Mouse (Mus musculus): ENCODE data around the gene Atp6v0c. TPM values are rescaled to one million over a fixed set of nuclear protein-coding genes. Genes with fewer than 3 reads are reported as not detected.

Atp6v0c gene
- total RNA-seq, 1 experiment: 129 TPM

GRCm38 (mm10) chr17:24149421-24149820 is 20.1 kb downstream of the Atp6v0c start:
- in situ Hi-C loops (cut with MboI; ENCODE audit: low sequenced_read_pairs in 2 of 2, unreplicated experiment in 2 of 2): no loop called here
- DNase-seq (ENCODE audit: low read depth, low spot score): no peak
- H3K4me3 ChIP-seq (ENCODE audit: insufficient read depth in 1 of 2, low read depth in 1 of 2, low read length in 2 of 2, poor library complexity in 1 of 2, severe bottlenecking in 1 of 2): no peak overlapping the region
- no peak overlapping the region for H3K27ac ChIP-seq (ENCODE audit: insufficient read depth, low read depth, low read length, poor library complexity, severe bottlenecking)
- TF ChIP-seq MAFK (IDR thresholded peaks at IDR 0.05; ENCODE audit: insufficient read depth, low read depth, low read length) (no peak), ZNF384 (IDR thresholded peaks at IDR 0.05; ENCODE audit: low read depth, low read length) (no peak), ZC3H11A (IDR thresholded peaks at IDR 0.05; ENCODE audit: borderline replicate concordance, low read depth, low read length) (no peak), HCFC1 (IDR thresholded peaks at IDR 0.05; ENCODE audit: borderline replicate concordance, insufficient read depth, low read length) (no peak), CHD2 (IDR thresholded peaks at IDR 0.05; ENCODE audit: low read depth, low read length) (no peak)
- peaks cover 1% of the 10 kb centered on the region; the same call in 1 of the 2 replicates for H3K36me3 ChIP-seq (ENCODE audit: control insufficient read depth, insufficient read depth, low read length, poor library complexity, severe bottlenecking)
- H3K4me1 ChIP-seq (ENCODE audit: control insufficient read depth in 2 of 2, insufficient read depth in 2 of 2, low read length in 2 of 2, poor library complexity in 1 of 2): peaks cover 2 to 8% of the 10 kb centered on the region in 2 experiments; a peak in 2 of 4 replicates
- H3K9me3 ChIP-seq (ENCODE audit: control insufficient read depth, insufficient read depth, low read depth, low read length): no peaks in the 10 kb centered on the region
- no peak overlapping the region for H3K9ac ChIP-seq (ENCODE audit: insufficient read depth, low read depth, low read length, poor library complexity, severe bottlenecking)

GRCm38 (mm10) chr17:24142897-24143296 is 26.6 kb downstream of the Atp6v0c start:
- in situ Hi-C loops (cut with MboI; ENCODE audit: low sequenced_read_pairs in 2 of 2, unreplicated experiment in 2 of 2): no loop called here
- TF ChIP-seq ZC3H11A (IDR thresholded peaks at IDR 0.05; ENCODE audit: borderline replicate concordance, low read depth, low read length) (no peak), HCFC1 (IDR thresholded peaks at IDR 0.05; ENCODE audit: borderline replicate concordance, insufficient read depth, low read length) (no peak), ZNF384 (IDR thresholded peaks at IDR 0.05; ENCODE audit: low read depth, low read length) (no peak), MAFK (IDR thresholded peaks at IDR 0.05; ENCODE audit: insufficient read depth, low read depth, low read length) (no peak)
- Histone ChIP-seq H3K27ac (ENCODE audit: insufficient read depth, low read depth, low read length, poor library complexity, severe bottlenecking) (no peak overlapping the region), H3K4me3 (ENCODE audit: insufficient read depth in 1 of 2, low read depth in 1 of 2, low read length in 2 of 2, poor library complexity in 1 of 2, severe bottlenecking in 1 of 2) (no peak overlapping the region), H3K4me1 (ENCODE audit: control insufficient read depth in 2 of 2, insufficient read depth in 2 of 2, low read length in 2 of 2, poor library complexity in 1 of 2) (peaks cover 0 to 2% of the 10 kb centered on the region in 2 experiments; a peak in 1 of 4 replicates), H3K36me3 (ENCODE audit: control insufficient read depth, insufficient read depth, low read length, poor library complexity, severe bottlenecking) (no peaks in the 10 kb centered on the region), H3K9ac (ENCODE audit: insufficient read depth, low read depth, low read length, poor library complexity, severe bottlenecking) (no peak overlapping the region), H3K9me3 (ENCODE audit: control insufficient read depth, insufficient read depth, low read depth, low read length) (no peaks in the 10 kb centered on the region)
- no peak for DNase-seq (ENCODE audit: low read depth, low spot score)

GRCm38 (mm10) chr17:24141425-24141920 is 28.0 kb downstream of the Atp6v0c start:
- H3K9ac ChIP-seq (ENCODE audit: insufficient read depth, low read depth, low read length, poor library complexity, severe bottlenecking): peak overlapping the region; percentile 97
- peak overlapping the region; percentile 83 to 94 for H3K4me3 ChIP-seq (ENCODE audit: insufficient read depth in 1 of 2, low read depth in 1 of 2, low read length in 2 of 2, poor library complexity in 1 of 2, severe bottlenecking in 1 of 2)
- TF ChIP-seq CHD2 (IDR thresholded peaks at IDR 0.05; ENCODE audit: low read depth, low read length): no peak
- no peak for TF ChIP-seq MAFK (IDR thresholded peaks at IDR 0.05; ENCODE audit: insufficient read depth, low read depth, low read length)
- no peak for TF ChIP-seq ZC3H11A (IDR thresholded peaks at IDR 0.05; ENCODE audit: borderline replicate concordance, low read depth, low read length)
- no peak for TF ChIP-seq ZNF384 (IDR thresholded peaks at IDR 0.05; ENCODE audit: low read depth, low read length)
- no peak for TF ChIP-seq HCFC1 (IDR thresholded peaks at IDR 0.05; ENCODE audit: borderline replicate concordance, insufficient read depth, low read length)
- peak overlapping the region; percentile 52; the same call in 1 of the 2 replicates for H3K27ac ChIP-seq (ENCODE audit: insufficient read depth, low read depth, low read length, poor library complexity, severe bottlenecking)
- DNase-seq (ENCODE audit: low read depth, low spot score): peak; percentile 94
- peaks cover 0 to 5% of the 10 kb centered on the region in 2 experiments; a peak in 3 of 4 replicates for H3K4me1 ChIP-seq (ENCODE audit: control insufficient read depth in 2 of 2, insufficient read depth in 2 of 2, low read length in 2 of 2, poor library complexity in 1 of 2)
- H3K9me3 ChIP-seq (ENCODE audit: control insufficient read depth, insufficient read depth, low read depth, low read length): no peaks in the 10 kb centered on the region
- no peaks in the 10 kb centered on the region for H3K36me3 ChIP-seq (ENCODE audit: control insufficient read depth, insufficient read depth, low read length, poor library complexity, severe bottlenecking)
- in situ Hi-C loops (cut with MboI; ENCODE audit: low sequenced_read_pairs in 2 of 2, unreplicated experiment in 2 of 2): no loop called here

GRCm38 (mm10) chr17:24140845-24141424 is 28.6 kb downstream of the Atp6v0c start:
- DNase-seq (ENCODE audit: low read depth, low spot score): no peak
- Histone ChIP-seq H3K27ac (ENCODE audit: insufficient read depth, low read depth, low read length, poor library complexity, severe bottlenecking) (peak overlapping the region; percentile 52), H3K4me1 (ENCODE audit: control insufficient read depth in 2 of 2, insufficient read depth in 2 of 2, low read length in 2 of 2, poor library complexity in 1 of 2) (peaks cover 0 to 5% of the 10 kb centered on the region in 2 experiments; a peak in 3 of 4 replicates), H3K4me3 (ENCODE audit: insufficient read depth in 1 of 2, low read depth in 1 of 2, low read length in 2 of 2, poor library complexity in 1 of 2, severe bottlenecking in 1 of 2) (peak overlapping the region; percentile 83 to 94), H3K9me3 (ENCODE audit: control insufficient read depth, insufficient read depth, low read depth, low read length) (no peaks in the 10 kb centered on the region), H3K36me3 (ENCODE audit: control insufficient read depth, insufficient read depth, low read length, poor library complexity, severe bottlenecking) (no peaks in the 10 kb centered on the region), H3K9ac (ENCODE audit: insufficient read depth, low read depth, low read length, poor library complexity, severe bottlenecking) (peak overlapping the region; percentile 97)
- in situ Hi-C loops (cut with MboI; ENCODE audit: low sequenced_read_pairs in 2 of 2, unreplicated experiment in 2 of 2): no loop called here
- no peak for TF ChIP-seq MAFK (IDR thresholded peaks at IDR 0.05; ENCODE audit: insufficient read depth, low read depth, low read length)
- TF ChIP-seq ZNF384 (IDR thresholded peaks at IDR 0.05; ENCODE audit: low read depth, low read length): no peak
- TF ChIP-seq CHD2 (IDR thresholded peaks at IDR 0.05; ENCODE audit: low read depth, low read length): no peak
- TF ChIP-seq HCFC1 (IDR thresholded peaks at IDR 0.05; ENCODE audit: borderline replicate concordance, insufficient read depth, low read length): no peak; the same call in 1 of the 2 replicates
- no peak for TF ChIP-seq ZC3H11A (IDR thresholded peaks at IDR 0.05; ENCODE audit: borderline replicate concordance, low read depth, low read length)

Data from ES-E14 (cell line).